Mouse (Mus musculus): ENCODE data around the gene Msx2.

The Msx2 gene

DNA sequence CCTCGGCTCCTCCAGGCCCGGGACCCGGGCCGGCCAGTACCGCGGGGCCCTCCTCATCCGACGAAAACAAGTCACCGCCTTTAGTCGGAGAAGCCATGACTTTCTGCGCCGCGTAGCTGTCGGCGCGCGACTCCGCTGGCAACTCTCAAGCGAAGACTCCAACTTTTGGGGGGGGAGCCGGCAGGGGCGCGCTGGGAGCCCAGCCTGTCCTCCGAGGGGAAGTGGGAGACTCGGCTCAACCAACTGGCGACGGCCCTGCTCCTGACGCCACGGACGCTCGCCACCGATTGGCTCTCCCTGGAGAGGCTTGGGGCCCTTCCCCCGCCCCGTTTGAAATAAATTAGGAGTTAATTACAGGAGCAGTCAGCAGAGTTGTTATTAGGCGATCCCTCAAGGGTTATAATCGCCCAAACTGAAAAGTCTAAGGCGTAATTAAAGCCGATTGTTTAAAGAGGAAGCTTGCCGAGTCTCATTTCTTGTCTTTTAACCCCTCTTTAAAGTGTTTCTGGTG lies at the start of gene Msx2:
TSS of gene Msx2 (minus strand) at position 461 of the 511 bp plus-strand sequence.
- Histone ChIP-seq H3K27me3 (ENCODE audit: control insufficient read depth, insufficient read depth, low read length, poor library complexity, severe bottlenecking) (no peaks in the 10 kb centered on the region), H3K36me3 (ENCODE audit: control insufficient read depth, insufficient read depth, low read length, poor library complexity, severe bottlenecking) (no peaks in the 10 kb centered on the region)
- no peak for DNase-seq (ENCODE audit: low read depth, low spot score)

DNA sequence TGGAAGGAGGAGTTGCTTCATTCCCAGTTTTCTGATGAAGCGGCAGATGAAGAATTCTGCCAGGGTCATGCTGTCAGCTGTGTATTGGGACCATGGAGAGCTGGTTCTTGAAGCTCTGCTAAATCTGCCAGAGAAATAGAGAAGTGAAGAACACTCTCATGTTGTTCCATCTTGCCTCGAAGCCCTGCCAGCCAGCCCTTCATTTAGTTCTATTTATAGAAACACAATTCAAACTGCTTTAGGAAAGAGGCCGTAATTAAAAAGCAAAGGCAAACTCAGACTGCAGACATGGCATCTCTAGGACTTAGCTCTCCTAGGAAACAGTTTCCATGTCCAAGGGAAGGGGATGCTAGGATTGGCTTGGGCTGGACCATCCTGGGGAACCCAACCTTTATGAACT lies 48.6 kb upstream of the Msx2 start:
- Histone ChIP-seq H3K27me3 (ENCODE audit: control insufficient read depth, insufficient read depth, low read length, poor library complexity, severe bottlenecking) (no peaks in the 10 kb centered on the region), H3K36me3 (ENCODE audit: control insufficient read depth, insufficient read depth, low read length, poor library complexity, severe bottlenecking) (no peaks in the 10 kb centered on the region)
- DNase-seq (ENCODE audit: low read depth, low spot score): no peak

DNA sequence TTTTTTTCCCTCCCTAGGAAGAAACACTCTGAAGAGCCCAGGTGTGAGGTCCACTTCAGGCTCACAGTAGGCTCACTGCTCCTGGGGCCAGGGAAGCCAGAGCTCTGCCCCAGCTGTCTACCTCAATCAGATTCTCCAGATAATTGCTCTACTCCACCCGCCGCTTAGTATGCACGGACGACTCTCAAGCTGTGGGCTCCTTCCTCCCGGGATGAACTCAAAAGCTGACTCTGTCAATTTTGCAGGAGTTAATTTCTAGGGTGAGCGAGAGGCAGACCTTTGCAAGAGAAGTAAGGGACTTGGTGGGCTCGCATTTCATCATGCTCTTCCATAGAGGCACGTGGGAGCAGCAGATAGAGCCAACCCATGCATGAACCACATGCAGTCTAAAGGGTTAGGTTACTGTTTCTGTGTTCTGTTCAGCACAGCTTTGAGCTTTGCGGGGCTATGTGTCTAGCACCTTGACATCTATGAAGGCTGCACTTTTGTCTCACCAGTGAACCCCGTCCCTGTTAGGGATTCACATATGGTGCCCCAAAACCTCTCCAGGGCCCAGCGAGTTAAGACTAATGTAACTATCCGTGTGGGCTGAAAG lies 47.6 kb upstream of the Msx2 start:
- Histone ChIP-seq H3K36me3 (ENCODE audit: control insufficient read depth, insufficient read depth, low read length, poor library complexity, severe bottlenecking) (no peaks in the 10 kb centered on the region), H3K27me3 (ENCODE audit: control insufficient read depth, insufficient read depth, low read length, poor library complexity, severe bottlenecking) (no peaks in the 10 kb centered on the region)
- no peak for DNase-seq (ENCODE audit: low read depth, low spot score)

DNA sequence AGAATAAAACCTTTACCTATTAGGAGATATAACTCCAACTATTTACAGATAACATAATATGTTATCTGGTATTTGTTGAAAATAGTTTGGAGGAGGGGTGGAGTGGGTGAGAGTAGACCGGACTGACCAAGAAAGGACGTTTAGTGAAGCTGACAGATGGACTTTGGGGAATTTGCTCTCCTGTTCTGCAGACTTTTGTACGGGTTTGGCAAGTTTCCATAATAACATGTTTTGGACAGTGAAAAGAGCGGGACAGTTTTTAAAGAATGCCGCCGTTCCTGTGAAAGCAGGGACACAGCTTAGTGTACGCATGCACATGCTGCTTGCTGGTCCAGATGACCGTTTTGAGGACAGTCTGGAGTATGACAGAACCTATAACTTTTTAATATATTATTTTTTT lies 46.9 kb upstream of the Msx2 start:
- no peak for DNase-seq (ENCODE audit: low read depth, low spot score)
- H3K27me3 ChIP-seq (ENCODE audit: control insufficient read depth, insufficient read depth, low read length, poor library complexity, severe bottlenecking): no peaks in the 10 kb centered on the region
- no peaks in the 10 kb centered on the region for H3K36me3 ChIP-seq (ENCODE audit: control insufficient read depth, insufficient read depth, low read length, poor library complexity, severe bottlenecking)

DNA sequence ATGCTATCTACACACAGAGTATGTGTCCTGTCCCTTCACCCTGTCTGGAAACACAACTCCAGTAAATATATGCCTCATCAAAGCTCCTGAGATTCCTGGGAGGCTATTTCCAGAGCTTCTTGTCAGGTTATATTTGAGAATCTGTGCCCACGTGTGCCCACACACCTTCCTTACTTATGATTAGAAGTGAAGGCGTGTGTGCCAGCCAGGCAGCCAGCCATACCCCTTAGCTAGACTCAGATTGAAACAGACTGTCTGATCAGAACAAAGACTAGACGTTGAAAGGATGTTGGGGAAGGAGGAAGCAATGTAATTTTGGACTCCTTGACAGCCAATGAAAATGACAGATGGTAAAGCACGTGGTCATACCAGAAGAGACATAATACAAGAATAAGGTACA lies 45.4 kb upstream of the Msx2 start:
- H3K27me3 ChIP-seq (ENCODE audit: control insufficient read depth, insufficient read depth, low read length, poor library complexity, severe bottlenecking): no peaks in the 10 kb centered on the region

DNA sequence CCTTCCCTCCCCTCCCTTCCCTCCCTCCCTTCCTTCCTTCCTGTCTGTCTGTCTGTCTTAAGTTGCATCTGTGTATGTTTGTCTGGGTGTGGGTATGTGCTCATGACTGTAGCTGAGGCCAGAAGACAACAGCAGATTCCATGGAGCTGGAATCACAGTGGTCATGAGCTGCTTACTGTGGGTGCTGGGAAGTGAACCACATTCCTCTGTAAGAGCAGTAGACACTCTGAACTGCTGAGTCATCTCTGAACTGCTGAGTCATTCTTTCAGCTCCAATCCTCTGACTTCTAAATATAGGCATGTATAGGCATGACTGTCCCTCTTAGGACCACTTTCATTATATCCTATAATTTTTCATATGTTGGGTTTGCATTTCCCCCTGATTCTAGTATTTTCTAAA lies 41.7 kb upstream of the Msx2 start:
- Histone ChIP-seq H3K27me3 (ENCODE audit: control insufficient read depth, insufficient read depth, low read length, poor library complexity, severe bottlenecking) (no peaks in the 10 kb centered on the region), H3K36me3 (ENCODE audit: control insufficient read depth, insufficient read depth, low read length, poor library complexity, severe bottlenecking) (no peaks in the 10 kb centered on the region)
- no peak for DNase-seq (ENCODE audit: low read depth, low spot score)

More for the DNA sequence above, 45.4 kb upstream of the Msx2 start:
- no peak for DNase-seq (ENCODE audit: low read depth, low spot score)
- H3K36me3 ChIP-seq (ENCODE audit: control insufficient read depth, insufficient read depth, low read length, poor library complexity, severe bottlenecking): no peaks in the 10 kb centered on the region

DNA sequence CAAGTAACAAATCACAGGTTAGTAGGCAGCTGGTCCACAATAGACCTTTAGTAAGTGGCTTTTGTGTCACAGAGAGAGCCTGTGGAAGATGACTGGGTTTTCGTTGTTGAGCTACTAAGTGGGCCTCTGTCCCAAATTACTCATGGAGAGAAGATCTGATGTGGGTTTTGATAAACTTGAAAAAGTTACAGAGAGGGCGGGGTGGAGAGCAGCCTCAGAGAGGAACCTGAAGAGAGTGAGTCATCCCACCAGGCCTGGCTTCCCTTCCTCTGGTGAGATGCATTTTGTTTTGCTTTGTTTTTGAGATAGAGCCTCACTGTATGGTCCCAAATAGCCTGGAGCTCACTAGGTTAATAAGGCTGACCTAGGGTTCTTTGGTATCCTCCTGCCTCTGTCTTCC lies 38.5 kb upstream of the Msx2 start:
- no peak for DNase-seq (ENCODE audit: low read depth, low spot score)
- no peaks in the 10 kb centered on the region for H3K27me3 ChIP-seq (ENCODE audit: control insufficient read depth, insufficient read depth, low read length, poor library complexity, severe bottlenecking)
- H3K36me3 ChIP-seq (ENCODE audit: control insufficient read depth, insufficient read depth, low read length, poor library complexity, severe bottlenecking): no peaks in the 10 kb centered on the region

DNA sequence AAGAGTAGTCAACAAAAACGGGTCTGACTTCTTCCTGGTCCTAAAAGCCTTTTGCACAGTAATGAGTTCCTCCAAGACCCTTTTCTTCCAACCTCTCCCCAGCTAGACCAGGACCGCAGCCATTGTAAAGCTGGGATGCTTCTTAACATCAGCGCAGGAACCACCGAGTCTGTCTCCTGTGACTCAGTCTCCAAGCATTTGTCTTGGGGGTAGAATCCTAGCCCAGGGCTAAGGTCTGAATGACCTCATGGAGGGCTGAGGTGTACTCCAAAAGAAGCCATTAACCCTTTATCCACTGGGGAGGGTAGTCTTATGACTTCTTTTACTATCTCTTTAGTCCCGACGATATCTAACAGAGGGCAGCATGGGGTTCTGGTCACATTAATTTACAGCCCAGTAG lies 29.5 kb upstream of the Msx2 start:
- no peak for DNase-seq (ENCODE audit: low read depth, low spot score)
- H3K36me3 ChIP-seq (ENCODE audit: control insufficient read depth, insufficient read depth, low read length, poor library complexity, severe bottlenecking): no peaks in the 10 kb centered on the region
- H3K27me3 ChIP-seq (ENCODE audit: control insufficient read depth, insufficient read depth, low read length, poor library complexity, severe bottlenecking): no peaks in the 10 kb centered on the region

DNA sequence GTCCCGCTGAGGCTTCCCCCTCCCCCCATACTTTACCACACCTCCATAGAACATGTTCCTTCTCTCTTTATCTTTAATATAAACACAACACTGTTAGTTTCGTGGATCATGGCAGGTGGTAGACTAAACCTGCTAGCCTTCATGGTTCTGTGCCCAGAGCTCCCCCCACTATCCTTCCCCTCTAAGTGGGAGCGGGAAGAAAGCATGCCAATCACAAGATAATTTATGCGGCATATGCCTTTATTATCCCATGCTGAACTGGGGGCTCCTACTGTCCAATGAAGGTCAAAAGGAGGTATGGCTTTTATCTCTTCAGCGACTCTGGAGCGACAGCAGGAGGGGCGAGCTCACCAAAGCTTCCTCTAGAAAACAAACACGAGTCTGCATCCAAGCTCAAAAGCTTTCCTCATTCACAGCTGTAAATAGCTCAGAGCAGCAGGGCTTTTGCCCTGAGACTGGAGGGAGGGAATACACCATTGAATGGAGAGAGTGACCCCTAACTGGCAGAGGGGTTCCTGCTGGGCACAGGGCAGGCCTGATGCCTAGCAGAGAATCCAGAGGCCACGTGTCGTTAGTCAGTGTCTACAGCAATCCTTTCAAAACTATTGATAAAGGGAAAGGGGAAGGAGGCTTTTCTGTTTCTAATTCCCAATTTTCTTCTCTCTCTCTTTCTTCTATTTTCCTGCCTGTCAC lies 28.8 kb upstream of the Msx2 start:
- H3K27me3 ChIP-seq (ENCODE audit: control insufficient read depth, insufficient read depth, low read length, poor library complexity, severe bottlenecking): no peaks in the 10 kb centered on the region
- DNase-seq (ENCODE audit: low read depth, low spot score): no peak
- H3K36me3 ChIP-seq (ENCODE audit: control insufficient read depth, insufficient read depth, low read length, poor library complexity, severe bottlenecking): no peaks in the 10 kb centered on the region

DNA sequence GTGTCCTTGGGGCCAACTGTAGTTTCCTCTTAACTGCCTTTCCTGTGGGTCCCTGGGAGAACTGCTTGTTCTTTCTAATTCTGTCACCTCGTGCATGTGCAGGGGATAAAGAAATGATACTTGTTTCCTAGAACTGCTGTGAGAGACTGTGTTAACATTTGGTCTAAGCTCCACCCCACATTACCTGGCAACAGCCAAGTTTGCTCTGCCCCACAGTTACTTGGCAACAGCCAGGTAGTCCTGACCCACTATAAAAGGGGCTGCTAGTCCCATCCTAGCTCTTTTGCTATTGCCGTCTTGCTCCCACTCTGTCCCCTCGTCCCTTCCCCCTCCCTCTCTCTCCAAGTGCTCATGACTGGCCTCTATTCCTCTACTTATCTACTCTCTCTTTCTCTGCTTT lies 28.2 kb upstream of the Msx2 start:
- no peaks in the 10 kb centered on the region for H3K36me3 ChIP-seq (ENCODE audit: control insufficient read depth, insufficient read depth, low read length, poor library complexity, severe bottlenecking)
- H3K27me3 ChIP-seq (ENCODE audit: control insufficient read depth, insufficient read depth, low read length, poor library complexity, severe bottlenecking): no peaks in the 10 kb centered on the region
- DNase-seq (ENCODE audit: low read depth, low spot score): no peak

DNA sequence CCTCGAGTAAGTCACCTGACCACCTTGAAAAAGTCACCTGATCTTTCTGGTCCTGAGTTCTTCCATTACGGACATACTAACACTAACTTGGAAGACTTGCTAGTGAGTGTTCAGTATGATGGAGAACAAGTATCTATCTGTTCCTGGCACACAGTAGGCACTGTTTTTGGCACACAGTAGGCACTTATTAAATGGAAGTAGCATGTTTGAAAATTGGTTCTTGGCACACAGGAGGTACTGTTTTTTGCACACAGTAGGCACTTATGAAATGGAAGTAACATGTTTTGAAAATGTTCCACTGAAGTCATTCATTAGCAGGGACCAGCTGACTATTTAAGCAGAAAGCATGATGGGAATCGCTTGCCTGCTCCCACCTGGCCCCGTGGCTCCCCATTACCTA lies 13.6 kb upstream of the Msx2 start:
- H3K27me3 ChIP-seq (ENCODE audit: control insufficient read depth, insufficient read depth, low read length, poor library complexity, severe bottlenecking): no peaks in the 10 kb centered on the region
- DNase-seq (ENCODE audit: low read depth, low spot score): no peak
- no peaks in the 10 kb centered on the region for H3K36me3 ChIP-seq (ENCODE audit: control insufficient read depth, insufficient read depth, low read length, poor library complexity, severe bottlenecking)

DNA sequence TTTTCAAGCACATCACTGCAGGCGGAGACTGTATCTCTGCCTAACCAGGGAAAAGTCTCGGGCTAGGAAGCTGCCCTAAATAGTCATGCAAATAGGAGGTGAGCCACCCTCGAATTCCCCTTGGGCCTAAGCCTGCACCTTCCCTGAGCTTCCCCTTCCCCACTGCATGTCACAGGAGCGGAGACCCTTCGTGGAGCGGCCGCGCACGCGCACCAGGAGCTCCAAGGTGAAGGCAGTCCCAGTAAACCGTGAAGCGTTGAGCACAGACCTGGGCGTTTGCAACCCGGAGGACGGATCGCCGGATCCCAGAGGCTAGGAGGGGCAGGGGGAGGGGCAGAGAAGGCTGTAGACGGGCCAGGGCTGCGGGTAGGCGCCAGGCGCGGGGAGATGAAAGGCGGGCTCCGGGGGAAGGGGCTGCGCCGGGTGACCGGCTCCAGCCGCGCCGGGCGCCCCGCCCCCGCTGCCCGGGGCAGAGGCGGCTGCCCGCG lies 2.9 kb upstream of the Msx2 start:
- H3K36me3 ChIP-seq (ENCODE audit: control insufficient read depth, insufficient read depth, low read length, poor library complexity, severe bottlenecking): no peaks in the 10 kb centered on the region
- no peaks in the 10 kb centered on the region for H3K27me3 ChIP-seq (ENCODE audit: control insufficient read depth, insufficient read depth, low read length, poor library complexity, severe bottlenecking)
- DNase-seq (ENCODE audit: low read depth, low spot score): no peak

DNA sequence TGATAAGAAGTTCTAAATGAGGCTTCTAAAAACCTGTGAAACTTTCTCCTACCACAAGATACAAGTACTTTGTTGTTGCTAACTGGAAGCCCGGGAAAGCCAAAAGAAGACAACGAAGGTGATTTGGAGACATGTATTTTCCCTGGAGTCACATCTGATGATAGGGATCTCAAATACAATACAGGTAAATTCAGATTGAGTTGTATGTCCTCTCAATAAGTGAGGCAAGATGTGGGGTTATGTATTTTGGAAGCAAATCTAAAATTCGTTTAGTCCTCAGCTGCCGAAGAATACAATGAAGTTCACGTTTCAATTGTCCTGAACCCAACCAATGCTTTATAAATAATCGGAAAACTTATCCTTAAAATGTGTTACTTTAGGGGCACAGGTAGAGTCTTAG lies 1.6 kb upstream of the Msx2 start:
- no peaks in the 10 kb centered on the region for H3K36me3 ChIP-seq (ENCODE audit: control insufficient read depth, insufficient read depth, low read length, poor library complexity, severe bottlenecking)
- DNase-seq (ENCODE audit: low read depth, low spot score): no peak
- H3K27me3 ChIP-seq (ENCODE audit: control insufficient read depth, insufficient read depth, low read length, poor library complexity, severe bottlenecking): no peaks in the 10 kb centered on the region

DNA sequence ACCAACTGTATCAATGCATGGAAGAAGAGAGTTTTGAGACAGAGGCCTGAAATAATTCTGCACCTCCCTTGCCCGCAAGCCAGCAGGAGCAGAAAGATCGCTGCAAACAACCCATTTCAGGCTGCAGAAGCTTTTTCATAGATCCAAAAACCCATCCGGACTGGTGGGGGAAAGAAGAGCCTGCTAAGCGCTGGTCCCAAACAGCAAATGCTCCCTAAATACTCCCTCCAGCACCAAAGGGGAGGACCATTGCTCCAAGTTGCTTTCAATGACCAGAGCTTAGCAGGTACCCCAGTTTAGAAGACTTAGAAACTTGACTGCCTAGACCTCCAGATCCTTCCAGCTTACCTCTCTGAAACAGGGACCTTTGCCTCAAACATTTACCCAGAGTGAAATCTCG lies 1.1 kb upstream of the Msx2 start:
- no peaks in the 10 kb centered on the region for H3K36me3 ChIP-seq (ENCODE audit: control insufficient read depth, insufficient read depth, low read length, poor library complexity, severe bottlenecking)
- no peak for DNase-seq (ENCODE audit: low read depth, low spot score)
- H3K27me3 ChIP-seq (ENCODE audit: control insufficient read depth, insufficient read depth, low read length, poor library complexity, severe bottlenecking): no peaks in the 10 kb centered on the region

DNA sequence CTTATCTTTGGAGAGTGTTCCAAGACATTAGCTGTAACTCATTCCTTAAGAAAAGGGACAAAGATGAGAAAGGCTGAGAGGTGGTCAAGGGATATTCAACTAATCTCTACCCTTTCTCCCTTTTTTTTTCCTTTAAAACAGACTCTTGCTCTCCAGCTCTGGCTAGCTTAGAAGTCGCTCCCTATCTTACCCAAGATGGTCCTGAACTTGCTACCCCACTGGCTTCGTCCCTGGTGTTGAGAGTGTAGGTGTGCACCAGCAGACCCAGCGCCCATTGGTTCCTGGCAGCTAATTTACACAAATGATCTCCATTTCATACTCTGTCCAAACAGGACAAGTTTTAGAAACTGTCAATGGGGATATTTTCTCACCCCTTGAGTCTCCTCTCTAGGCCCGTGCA lies 417 bp upstream of the Msx2 start:
- Histone ChIP-seq H3K36me3 (ENCODE audit: control insufficient read depth, insufficient read depth, low read length, poor library complexity, severe bottlenecking) (no peaks in the 10 kb centered on the region), H3K27me3 (ENCODE audit: control insufficient read depth, insufficient read depth, low read length, poor library complexity, severe bottlenecking) (no peaks in the 10 kb centered on the region)
- DNase-seq (ENCODE audit: low read depth, low spot score): no peak
